Mouse (Mus musculus) neural tube, embryonic 14.5 days (tissue): ENCODE measurements around the gene Car2. TPM values are rescaled to one million over a fixed set of nuclear protein-coding genes. Genes with fewer than 3 reads are reported as not detected.
A peak's percentile ranks its signal among the peaks of the same experiment; 100 is the strongest.

Experiments
- ATAC-seq: fragments of 200-750 bp; cut with Nextera tagmentation; 2 replicates; pipeline ENCODE4 v1.8.0; 2017; ENCODE audit warnings: low read depth, mild to moderate bottlenecking, moderate TSS enrichment, moderate library complexity
- H3K27ac ChIP-seq: fragments of 300-500 bp; sonication (generic); 2 replicates; pipeline ENCODE4 v1.5.1; 2014; ENCODE audit warnings: low read depth, mild to moderate bottlenecking, control low read depth, low read length, moderate library complexity, mixed read lengths
- H3K27me3 ChIP-seq: fragments of 300-500 bp; sonication (generic); 2 replicates; pipeline ENCODE4 v1.6.1; 2014; ENCODE audit warnings: low read length; ENCODE audit not compliant: control insufficient read depth, insufficient read depth
- H3K36me3 ChIP-seq: fragments of 300-500 bp; sonication (generic); 2 replicates; pipeline ENCODE4 v1.6.1; 2014; ENCODE audit warnings: low read length, mixed read lengths; ENCODE audit not compliant: control insufficient read depth, insufficient read depth
- H3K4me1 ChIP-seq: fragments of 300-500 bp; sonication (generic); 2 replicates; pipeline ENCODE4 v1.6.1; 2014; ENCODE audit warnings: low read length; ENCODE audit not compliant: control insufficient read depth, insufficient read depth
- H3K4me2 ChIP-seq: fragments of 300-500 bp; sonication (generic); 2 replicates; pipeline ENCODE4 v1.6.1; 2014; ENCODE audit warnings: mild to moderate bottlenecking, low read depth, low read length, control low read depth
- H3K4me3 ChIP-seq: fragments of 300-500 bp; sonication (generic); 2 replicates; pipeline ENCODE4 v1.5.1; 2014; ENCODE audit warnings: low read depth, low read length, control low read depth, mixed read lengths
- H3K9ac ChIP-seq: fragments of 300-500 bp; sonication (generic); replicated peaks from 2 replicates; pipeline ENCODE4 v1.6.1; 2014; ENCODE audit warnings: low read depth, mild to moderate bottlenecking, control low read depth, low read length, mixed read lengths
- H3K9me3 ChIP-seq: fragments of 300-500 bp; sonication (generic); 2 replicates; pipeline ENCODE4 v1.6.1; 2016; ENCODE audit warnings: low read length; ENCODE audit not compliant: control insufficient read depth
- WGBS: fragments of 180-500 bp; shearing (Covaris S2); extraction: QIAGEN DNeasy Blood & Tissue Kit; methylation state at CpG from one replicate; pipeline ENCODE4 v1.1.7; 2014; 5-methylcytosine and 5-hydroxymethylcytosine counted together
- polyA plus RNA-seq: library from polyadenylated mRNA; unstranded; fragments of >200 nt; fragmentation: Nextera tagmentation; extraction: Ambion mirVana; gene quantifications from 2 replicates; pipeline ENCODE4 v1.2.1, GENCODE M21; 2014

The Car2 gene
- polyA plus RNA-seq, 1 experiment from 2014 or later = 19.1 TPM

- H3K4me2 ChIP-seq = no peak overlapping the region
- no peaks in the 10 kb centered on the region for H3K27me3 ChIP-seq
- no peak overlapping the region for H3K9ac ChIP-seq
- no peaks in the 10 kb centered on the region for H3K36me3 ChIP-seq
- 87% methylated on average over 1 of the region's 1 CpGs for WGBS
- no peak overlapping the region for H3K4me3 ChIP-seq
- ATAC-seq = no peak
- H3K27ac ChIP-seq = no peak overlapping the region
- H3K4me1 ChIP-seq = peaks cover 3% of the 10 kb centered on the region; the same call in 1 of the 2 replicates
- H3K9me3 ChIP-seq = no peaks in the 10 kb centered on the region
Measured at GRCm38 (mm10) chr3:14861165-14861564, 24.9 kb upstream of the Car2 start.

GRCm38 (mm10) chr3:14861787-14862186 lies 24.3 kb upstream of the Car2 start:
- H3K27me3 ChIP-seq = no peaks in the 10 kb centered on the region
- no peak for ATAC-seq
- WGBS = 11% methylated on average over 4 of the region's 4 CpGs
- H3K9ac ChIP-seq = no peak overlapping the region
- no peak overlapping the region for H3K27ac ChIP-seq
- no peak overlapping the region for H3K4me3 ChIP-seq
- no peaks in the 10 kb centered on the region for H3K9me3 ChIP-seq
- H3K36me3 ChIP-seq = no peaks in the 10 kb centered on the region
- peak overlapping the region; percentile 72 for H3K4me2 ChIP-seq
- H3K4me1 ChIP-seq = peaks cover 3% of the 10 kb centered on the region; the same call in 1 of the 2 replicates

- no peaks in the 10 kb centered on the region for H3K36me3 ChIP-seq
- H3K27ac ChIP-seq = no peak overlapping the region
- H3K4me1 ChIP-seq = peaks cover 3% of the 10 kb centered on the region; the same call in 1 of the 2 replicates
- H3K9me3 ChIP-seq = no peaks in the 10 kb centered on the region
- under 1% methylated on average over 9 of the region's 9 CpGs for WGBS
- peak overlapping the region; percentile 72 for H3K4me2 ChIP-seq
- peak overlapping the region; percentile 33; the same call in 1 of the 2 replicates for H3K9ac ChIP-seq
- no peaks in the 10 kb centered on the region for H3K27me3 ChIP-seq
- peak; percentile 88 for ATAC-seq
- peak overlapping the region; percentile 36 for H3K4me3 ChIP-seq
Measured at GRCm38 (mm10) chr3:14862654-14863021, 23.4 kb upstream of the Car2 start.

GRCm38 (mm10) chr3:14863022-14863711 lies 22.9 kb upstream of the Car2 start, which contains the start of gene Car3:
Car3 (plus strand) TSS chr3:14863512.
- H3K4me2 ChIP-seq = peak within 1 kb of the TSS; percentile 72
- H3K9me3 ChIP-seq = no peaks in the 10 kb centered on the region
- peak; percentile 92 for ATAC-seq
- no peaks in the 10 kb centered on the region for H3K36me3 ChIP-seq
- peaks cover 3% of the 10 kb centered on the region; the same call in 1 of the 2 replicates for H3K4me1 ChIP-seq
- 3% methylated on average over 18 of the region's 18 CpGs for whole genome bisulfite sequencing
- no peaks in the 10 kb centered on the region for H3K27me3 ChIP-seq
- H3K9ac ChIP-seq = peak within 1 kb of the TSS; percentile 33
- no peak within 1 kb of the TSS for H3K27ac ChIP-seq
- H3K4me3 ChIP-seq = peak within 1 kb of the TSS; percentile 36

GRCm38 (mm10) chr3:14863922-14864321 lies 22.2 kb upstream of the Car2 start:
- 98% methylated on average over 2 of the region's 2 CpGs for WGBS
- H3K4me2 ChIP-seq = no peak overlapping the region

GRCm38 (mm10) chr3:14865941-14866340 lies 20.1 kb upstream of the Car2 start:
- no peak for ATAC-seq
- no peak overlapping the region for H3K4me2 ChIP-seq
- H3K27ac ChIP-seq = no peak overlapping the region
- H3K4me1 ChIP-seq = peaks cover 3% of the 10 kb centered on the region; the same call in 1 of the 2 replicates
- no peaks in the 10 kb centered on the region for H3K27me3 ChIP-seq
- no peaks in the 10 kb centered on the region for H3K9me3 ChIP-seq
- H3K4me3 ChIP-seq = no peak overlapping the region
- H3K9ac ChIP-seq = no peak overlapping the region
- 78% methylated on average over 2 of the region's 2 CpGs for whole genome bisulfite sequencing
- no peaks in the 10 kb centered on the region for H3K36me3 ChIP-seq

More at GRCm38 (mm10) chr3:14863922-14864321, 22.2 kb upstream of the Car2 start:
- Histone ChIP-seq H3K27ac (no peak overlapping the region), H3K9me3 (no peaks in the 10 kb centered on the region), H3K36me3 (no peaks in the 10 kb centered on the region), H3K4me3 (no peak overlapping the region), H3K4me1 (peaks cover 3% of the 10 kb centered on the region; the same call in 1 of the 2 replicates), H3K9ac (no peak overlapping the region), H3K27me3 (no peaks in the 10 kb centered on the region)
- ATAC-seq = no peak

- no peak overlapping the region for H3K4me3 ChIP-seq
Measured at GRCm38 (mm10) chr3:14869779-14870178, 16.3 kb upstream of the Car2 start.

GRCm38 (mm10) chr3:14870528-14870927 lies 15.5 kb upstream of the Car2 start:
- no peaks in the 10 kb centered on the region for H3K4me1 ChIP-seq

More at GRCm38 (mm10) chr3:14869779-14870178, 16.3 kb upstream of the Car2 start:
- no peaks in the 10 kb centered on the region for H3K9me3 ChIP-seq
- no peak overlapping the region for H3K9ac ChIP-seq
- no peak overlapping the region for H3K4me2 ChIP-seq
- no peaks in the 10 kb centered on the region for H3K36me3 ChIP-seq
- H3K27me3 ChIP-seq = no peaks in the 10 kb centered on the region
- peak; percentile 55; the same call in 1 of the 2 replicates for ATAC-seq
- WGBS = 19% methylated on average over 11 of the region's 11 CpGs
- H3K27ac ChIP-seq = no peak overlapping the region
- H3K4me1 ChIP-seq = no peaks in the 10 kb centered on the region

GRCm38 (mm10) chr3:14871386-14871785 lies 14.7 kb upstream of the Car2 start:
- H3K27ac ChIP-seq = no peak overlapping the region
- no peaks in the 10 kb centered on the region for H3K9me3 ChIP-seq
- 51% methylated on average over 7 of the region's 7 CpGs for WGBS
- no peaks in the 10 kb centered on the region for H3K36me3 ChIP-seq
- H3K4me3 ChIP-seq = no peak overlapping the region
- H3K4me1 ChIP-seq = no peaks in the 10 kb centered on the region
- ATAC-seq = no peak
- H3K27me3 ChIP-seq = no peaks in the 10 kb centered on the region
- no peak overlapping the region for H3K9ac ChIP-seq
- no peak overlapping the region for H3K4me2 ChIP-seq

More at GRCm38 (mm10) chr3:14870528-14870927, 15.5 kb upstream of the Car2 start:
- 89% methylated on average over 1 of the region's 1 CpGs for WGBS
- ATAC-seq = no peak
- H3K9me3 ChIP-seq = no peaks in the 10 kb centered on the region
- H3K9ac ChIP-seq = no peak overlapping the region
- H3K27ac ChIP-seq = no peak overlapping the region
- H3K4me2 ChIP-seq = no peak overlapping the region
- no peaks in the 10 kb centered on the region for H3K36me3 ChIP-seq
- H3K4me3 ChIP-seq = no peak overlapping the region
- H3K27me3 ChIP-seq = no peaks in the 10 kb centered on the region
